Mouse (Mus musculus) hematopoietic stem cell, adult 5-6 weeks (primary cell): ENCODE results near the gene 1700029J07Rik. TPM values are rescaled to one million over a fixed set of nuclear protein-coding genes. Genes with fewer than 3 reads are reported as not detected.

Source experiments
- total RNA-seq: library from RNA; stranded (forward); fragments of 172-1452, 232-1000 nt; gene quantifications from 2 replicates; pipeline ENCODE4 v1.2.3, GENCODE M21; 2017

1700029J07Rik gene
- total RNA-seq, 1 experiment from 2014 or later, result 6.1 TPM

Other genes starting within 250 kb of the 1700029J07Rik start
- not detected in 2 replicates for gene Pdlim3, start 89.8 kb downstream of the 1700029J07Rik start, total RNA-seq
- gene Ccdc110, start 40.6 kb downstream of the 1700029J07Rik start, total RNA-seq, result not detected in 2 replicates
- gene Ufsp2, start 276 bp upstream of the 1700029J07Rik start, total RNA-seq, result 74.2 and 86.3 TPM in 2 replicates
- 0.10 TPM in 1 of 2 replicates, not detected in the other for gene Lrp2bp, start 24.1 kb upstream of the 1700029J07Rik start, total RNA-seq
- gene Ankrd37, start 30.5 kb upstream of the 1700029J07Rik start, total RNA-seq, result 8.0 and 9.0 TPM in 2 replicates
- gene Cfap97, start 176.5 kb upstream of the 1700029J07Rik start, total RNA-seq, result 51.7 and 54.8 TPM in 2 replicates
- 12.3 and 17.5 TPM in 2 replicates for gene Snx25, start 176.9 kb upstream of the 1700029J07Rik start, total RNA-seq
- gene Slc25a4, start 236.0 kb upstream of the 1700029J07Rik start, total RNA-seq, result 184 and 193 TPM in 2 replicates